Mouse (Mus musculus) liver, adult 2 months (tissue): ENCODE results near the gene Cdh15. TPM values are rescaled to one million over a fixed set of nuclear protein-coding genes. Genes with fewer than 3 reads are reported as not detected.

ENCODE experiments used
- DNase-seq: peaks from one replicate; pipeline ENCODE4 v3.0.0-alpha.2; 2011; ENCODE audit warnings: low read depth, low spot score; ENCODE audit errors: extremely low read depth
- H3K27ac ChIP-seq: fragments of 200-500 bp; replicated peaks from 2 replicates; pipeline ENCODE4 v1.5.1; 2012; ENCODE audit warnings: low read depth, mild to moderate bottlenecking, control low read depth, inconsistent platforms, low read length; ENCODE audit not compliant: insufficient read depth
- H3K27me3 ChIP-seq: fragments of 200-500 bp; 2 replicates; pipeline ENCODE4 v1.6.1; 2012; ENCODE audit warnings: mild to moderate bottlenecking, moderate library complexity, low read length, inconsistent platforms; ENCODE audit not compliant: control insufficient read depth, insufficient read depth
- H3K36me3 ChIP-seq: fragments of 200-500 bp; 2 replicates; pipeline ENCODE4 v1.6.1; 2012; ENCODE audit warnings: low read length, inconsistent platforms; ENCODE audit not compliant: control insufficient read depth, insufficient read depth
- H3K4me1 ChIP-seq: fragments of 200-500 bp; 2 replicates; pipeline ENCODE4 v1.6.1; 2011; ENCODE audit warnings: low read length; ENCODE audit not compliant: control insufficient read depth, insufficient read depth
- H3K4me3 ChIP-seq: fragments of 200-500 bp; 2 replicates; pipeline ENCODE4 v1.5.1; 2011; ENCODE audit warnings: low read depth, mild to moderate bottlenecking, control low read depth, low read length, moderate library complexity; ENCODE audit not compliant: insufficient read depth
- H3K79me2 ChIP-seq: fragments of 200-500 bp; 2 replicates; pipeline ENCODE4 v1.6.1; 2012; ENCODE audit warnings: inconsistent platforms, mild to moderate bottlenecking, low read length, moderate library complexity; ENCODE audit not compliant: control insufficient read depth, insufficient read depth
- H3K9ac ChIP-seq: fragments of 200-500 bp; 2 replicates; pipeline ENCODE4 v1.6.1; 2012; ENCODE audit warnings: low read depth, mild to moderate bottlenecking, control low read depth, inconsistent platforms, low read length
- CTCF ChIP-seq: fragments of 200-500 bp; IDR thresholded peaks from 2 replicates; pipeline ENCODE4 v1.5.1; 2011; ENCODE audit warnings: low read depth, low read length, control low read depth
- POLR2A ChIP-seq: fragments of 200-500 bp; IDR thresholded peaks from 2 replicates; pipeline ENCODE4 v1.6.1; 2011; ENCODE audit warnings: low read length, control low read depth; ENCODE audit not compliant: insufficient read depth; ENCODE audit errors: extremely low read depth
- WGBS: fragments of 180-500 bp; shearing (Covaris S2); methylation state at CpG from one replicate; pipeline ENCODE4 v1.1.7; 2018; 5-methylcytosine and 5-hydroxymethylcytosine counted together
- polyA plus RNA-seq: library from polyadenylated mRNA; depleted of rRNA; stranded (reverse); fragments of >200 nt; gene quantifications from 2 replicates; pipeline ENCODE4 v1.2.3, GENCODE M21; 2012
- total RNA-seq: library from RNA; depleted of rRNA; stranded (reverse); fragments of >200 nt; gene quantifications from 2 replicates; pipeline ENCODE4 v1.2.3, GENCODE M21; 2014

Gene Cdh15
- total and polyA plus RNA-seq, 2 experiments = 0.11 TPM; not detected in 1

DNA sequence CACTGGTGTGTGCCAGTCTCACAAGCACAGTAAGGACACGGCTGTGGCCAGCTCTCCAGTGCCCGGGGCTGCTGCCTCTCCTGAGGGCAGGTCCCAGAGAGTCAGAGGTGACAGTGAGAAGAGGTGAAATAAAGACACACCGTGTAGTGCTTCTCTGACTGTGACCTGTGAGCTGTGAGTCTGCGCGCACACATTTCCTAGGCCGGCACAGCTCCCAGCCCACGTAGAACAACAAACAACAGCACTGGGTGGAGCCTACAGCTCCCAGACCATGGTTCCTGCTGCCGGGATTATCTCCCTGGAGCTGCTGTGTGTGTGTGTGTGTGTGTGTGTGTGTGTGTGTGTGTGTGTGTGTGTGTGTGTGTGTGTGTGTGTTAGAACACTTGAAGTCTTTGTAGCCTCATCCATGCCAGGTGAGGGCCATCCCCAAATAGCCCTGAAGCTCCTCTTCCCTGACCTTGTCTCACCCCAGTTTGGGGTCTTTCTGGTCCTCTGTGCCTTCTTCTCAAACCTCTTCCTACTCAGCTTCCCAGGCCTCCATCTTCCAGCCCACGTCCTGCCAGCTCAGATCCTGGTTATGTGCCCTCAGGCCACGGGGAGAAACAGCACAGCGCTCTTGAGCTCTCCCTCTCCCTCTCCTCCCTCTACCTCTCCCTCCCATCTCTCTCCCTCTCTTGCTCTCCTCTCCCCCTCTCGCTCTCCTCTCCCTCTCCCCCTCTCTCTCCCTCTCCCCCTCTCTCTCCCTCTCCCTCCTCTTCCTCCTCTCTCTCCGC, 29.9 kb upstream of the Cdh15 start:
- Histone ChIP-seq H3K36me3 (no peaks in the 10 kb centered on the region), H3K27me3 (no peaks in the 10 kb centered on the region), H3K79me2 (no peaks in the 10 kb centered on the region), H3K27ac (no peak overlapping the region), H3K4me1 (no peaks in the 10 kb centered on the region), H3K9ac (no peak overlapping the region), H3K4me3 (no peak overlapping the region)
- DNase-seq = no peak
- no peak for TF ChIP-seq POLR2A
- TF ChIP-seq CTCF = no peak
- 59% methylated on average over 13 of the region's 13 CpGs for WGBS

DNA sequence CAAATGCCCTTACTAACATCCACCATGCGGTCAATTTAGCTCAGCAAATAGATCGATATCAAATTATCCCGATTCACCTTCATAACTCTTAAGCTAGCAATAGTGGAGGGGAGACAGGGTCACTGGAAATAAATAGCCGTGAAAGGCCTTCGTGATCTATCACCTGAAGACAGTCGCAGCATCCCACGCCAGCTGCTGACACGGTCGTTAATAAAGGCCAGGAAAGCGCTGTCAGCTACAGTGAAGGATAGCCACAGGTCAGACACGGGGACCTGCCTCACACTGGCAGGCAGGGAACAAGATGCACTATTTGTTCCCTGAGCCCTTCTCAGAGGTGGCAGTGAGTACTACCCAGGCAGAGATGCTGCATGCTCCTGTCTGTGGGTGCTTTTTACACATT, 28.0 kb upstream of the Cdh15 start:
- DNase-seq = no peak
- H3K36me3 ChIP-seq = no peaks in the 10 kb centered on the region
- no peaks in the 10 kb centered on the region for H3K4me1 ChIP-seq
- WGBS = 78% methylated on average over 11 of the region's 11 CpGs
- H3K9ac ChIP-seq = no peak overlapping the region
- TF ChIP-seq POLR2A (no peak), CTCF (no peak)
- no peak overlapping the region for H3K27ac ChIP-seq
- no peaks in the 10 kb centered on the region for H3K79me2 ChIP-seq
- no peaks in the 10 kb centered on the region for H3K27me3 ChIP-seq
- H3K4me3 ChIP-seq = no peak overlapping the region

GRCm38 (mm10) chr8:122824571-122824970, 23.2 kb upstream of the Cdh15 start:
- TF ChIP-seq POLR2A (no peak), CTCF (no peak)
- no peak for DNase-seq
- 72% methylated on average over 5 of the region's 5 CpGs for WGBS
- H3K27me3 ChIP-seq = no peaks in the 10 kb centered on the region
- H3K4me1 ChIP-seq = no peaks in the 10 kb centered on the region
- H3K4me3 ChIP-seq = no peak overlapping the region
- no peaks in the 10 kb centered on the region for H3K79me2 ChIP-seq
- H3K9ac ChIP-seq = no peak overlapping the region
- no peaks in the 10 kb centered on the region for H3K36me3 ChIP-seq
- no peak overlapping the region for H3K27ac ChIP-seq

DNA sequence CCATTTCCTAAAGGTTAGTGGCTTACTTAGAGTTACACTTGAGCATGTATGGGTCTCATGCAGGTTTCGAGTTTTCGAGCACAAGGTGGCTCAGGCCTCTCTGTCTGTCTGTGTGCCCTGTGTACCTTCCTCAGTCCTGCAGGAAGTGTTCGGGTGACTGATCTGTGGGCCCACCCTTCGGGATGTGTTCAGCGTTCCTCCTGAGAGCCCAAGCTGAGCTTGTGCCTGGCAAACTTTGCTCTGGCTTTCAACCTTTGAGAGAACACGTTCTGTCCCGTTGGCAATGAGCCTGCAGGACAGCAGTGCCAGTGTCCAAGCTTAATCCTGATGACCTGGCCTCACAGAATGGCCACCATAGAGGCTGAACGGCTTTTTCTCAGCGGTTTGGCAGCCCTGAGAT, 22.8 kb upstream of the Cdh15 start:
- no peak for TF ChIP-seq CTCF
- no peak for TF ChIP-seq POLR2A
- Histone ChIP-seq H3K27ac (no peak overlapping the region), H3K9ac (no peak overlapping the region), H3K4me3 (no peak overlapping the region), H3K4me1 (no peaks in the 10 kb centered on the region), H3K27me3 (no peaks in the 10 kb centered on the region), H3K79me2 (no peaks in the 10 kb centered on the region), H3K36me3 (no peaks in the 10 kb centered on the region)
- WGBS = 58% methylated on average over 9 of the region's 9 CpGs
- DNase-seq = peak; percentile 71

- WGBS = 78% methylated on average over 8 of the region's 8 CpGs
- H3K36me3 ChIP-seq = no peaks in the 10 kb centered on the region
- no peak overlapping the region for H3K4me3 ChIP-seq
- no peak overlapping the region for H3K27ac ChIP-seq
- H3K9ac ChIP-seq = no peak overlapping the region
- H3K4me1 ChIP-seq = no peaks in the 10 kb centered on the region
- DNase-seq = no peak
- no peaks in the 10 kb centered on the region for H3K27me3 ChIP-seq
- no peaks in the 10 kb centered on the region for H3K79me2 ChIP-seq
- TF ChIP-seq CTCF (no peak), POLR2A (no peak)
Measured at GRCm38 (mm10) chr8:122825408-122825807, 22.4 kb upstream of the Cdh15 start.

DNA sequence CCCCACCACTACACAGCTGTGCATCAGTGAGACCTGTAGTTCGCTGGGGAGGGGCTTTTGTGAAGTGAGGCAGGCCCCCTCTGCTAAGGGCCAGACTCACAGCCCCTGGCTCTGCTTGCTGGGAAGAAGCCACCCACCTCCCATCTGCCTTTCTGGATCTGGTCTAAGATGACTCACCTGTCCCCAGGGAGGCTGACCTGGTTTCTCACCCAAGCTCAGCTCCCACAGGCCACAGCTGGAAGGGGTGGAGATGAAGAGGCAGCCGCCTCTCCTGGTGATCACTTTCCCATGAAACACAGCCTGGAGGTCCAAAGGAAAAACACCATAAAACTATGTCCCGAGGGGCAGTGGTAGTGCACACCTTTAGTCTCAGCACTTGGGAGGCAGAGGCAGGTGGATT, 18.4 kb upstream of the Cdh15 start:
- H3K36me3 ChIP-seq = no peaks in the 10 kb centered on the region
- H3K9ac ChIP-seq = no peak overlapping the region
- no peak for DNase-seq
- H3K27me3 ChIP-seq = no peaks in the 10 kb centered on the region
- TF ChIP-seq CTCF (no peak), POLR2A (no peak)
- no peak overlapping the region for H3K4me3 ChIP-seq
- H3K4me1 ChIP-seq = no peaks in the 10 kb centered on the region
- no peaks in the 10 kb centered on the region for H3K79me2 ChIP-seq
- no peak overlapping the region for H3K27ac ChIP-seq
- WGBS = 86% methylated on average over 3 of the region's 3 CpGs
